Mouse (Mus musculus): ENCODE results near the gene Hmx3. TPM values are rescaled to one million over a fixed set of nuclear protein-coding genes. Genes with fewer than 3 reads are reported as not detected.

The Hmx3 gene
- polyA plus RNA-seq, 1 experiment = not detected

- H3K27me3 ChIP-seq (ENCODE audit: control insufficient read depth, insufficient read depth, low read length) = peaks cover 8% of the 10 kb centered on the region
- no peak overlapping the region for H3K4me3 ChIP-seq (ENCODE audit: control insufficient read depth, low read depth, low read length)
- TF ChIP-seq CTCF (IDR thresholded peaks at IDR 0.05; ENCODE audit: control insufficient read depth, insufficient read depth, insufficient replicate concordance, low read depth, low read length) = no peak
- TF ChIP-seq POLR2A (IDR thresholded peaks at IDR 0.05; ENCODE audit: control insufficient read depth, low read depth, low read length) = no peak
- no peaks in the 10 kb centered on the region for H3K36me3 ChIP-seq (ENCODE audit: control insufficient read depth, insufficient read depth, low read length)
- peaks cover 10% of the 10 kb centered on the region for H3K4me1 ChIP-seq (ENCODE audit: control insufficient read depth, insufficient read depth, low read length)
- H3K27ac ChIP-seq (ENCODE audit: control insufficient read depth, insufficient read depth, low read depth, low read length) = no peak overlapping the region
These were observed 10.1 kb downstream of the Hmx3 start for GRCm38 (mm10) chr7:131552781-131553180.

DNA sequence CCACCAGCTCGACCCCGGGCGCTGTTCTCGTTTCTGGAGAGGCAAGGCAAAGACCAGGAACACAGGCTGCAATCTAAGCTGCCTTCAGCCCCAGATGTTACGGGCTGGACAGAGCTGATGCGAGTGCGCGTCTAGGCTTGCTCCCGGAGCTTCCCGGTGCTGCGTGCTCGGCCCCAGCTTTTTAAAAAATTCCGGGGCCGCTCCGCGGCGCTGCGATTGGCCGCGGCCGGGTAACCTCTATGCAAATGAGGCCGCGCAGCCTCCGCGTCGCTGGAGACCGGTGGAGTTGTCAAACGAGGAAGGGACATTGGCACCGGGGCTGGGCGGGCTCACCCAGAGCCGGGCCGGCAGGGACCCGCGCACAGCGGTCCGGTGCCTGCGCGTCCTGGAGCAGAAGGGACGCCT lies 11.1 kb downstream of the Hmx3 start:
- Histone ChIP-seq H3K36me3 (ENCODE audit: control insufficient read depth, insufficient read depth, low read length) (no peaks in the 10 kb centered on the region), H3K4me3 (ENCODE audit: control insufficient read depth, low read depth, low read length) (no peak overlapping the region; the same call in 1 of the 2 replicates), H3K4me1 (ENCODE audit: control insufficient read depth, insufficient read depth, low read length) (peaks cover 10% of the 10 kb centered on the region), H3K27me3 (ENCODE audit: control insufficient read depth, insufficient read depth, low read length) (peaks cover 8% of the 10 kb centered on the region), H3K27ac (ENCODE audit: control insufficient read depth, insufficient read depth, low read depth, low read length) (no peak overlapping the region)
- TF ChIP-seq POLR2A (IDR thresholded peaks at IDR 0.05; ENCODE audit: control insufficient read depth, low read depth, low read length) = no peak
- TF ChIP-seq CTCF (IDR thresholded peaks at IDR 0.05; ENCODE audit: control insufficient read depth, insufficient read depth, insufficient replicate concordance, low read depth, low read length) = no peak

DNA sequence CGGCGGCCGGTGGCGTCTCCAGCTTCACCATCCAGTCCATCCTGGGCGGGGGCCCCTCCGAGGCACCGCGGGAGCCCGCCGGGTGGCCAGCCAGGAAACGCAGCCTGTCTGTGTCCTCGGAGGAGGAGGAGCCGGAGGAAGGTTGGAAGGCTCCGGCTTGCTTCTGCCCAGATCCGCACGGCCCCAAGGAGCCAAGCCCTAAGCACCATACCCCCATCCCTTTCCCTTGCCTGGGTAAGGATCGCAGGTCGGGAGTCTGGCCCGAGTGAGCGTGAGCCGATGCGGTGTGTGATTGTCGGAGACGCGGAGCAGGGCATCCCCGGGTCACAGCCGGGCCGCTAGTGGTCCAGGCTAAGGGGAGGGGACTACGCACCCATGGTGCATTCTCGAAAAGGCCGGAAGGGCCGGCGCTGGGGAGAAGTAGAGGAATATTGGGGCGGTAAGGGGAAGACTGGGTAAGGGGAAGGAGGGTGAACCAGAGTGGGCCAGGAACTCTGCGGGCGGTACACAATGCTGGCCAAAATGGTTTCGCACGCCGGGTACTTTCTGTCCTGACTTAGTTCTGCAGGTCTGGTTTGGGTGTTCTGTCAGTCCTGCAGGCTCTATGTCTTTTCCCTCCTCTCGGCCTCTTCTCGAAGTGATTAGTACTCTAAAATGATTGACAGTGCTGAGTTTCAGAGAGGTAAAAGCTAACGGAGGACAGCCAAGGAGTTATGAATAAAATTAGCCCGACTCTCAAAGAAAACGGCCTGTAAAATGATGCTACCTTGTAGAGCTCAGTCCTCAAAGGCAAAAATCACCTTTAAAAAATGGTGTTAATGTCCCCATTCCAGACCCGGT lies 11.9 kb downstream of the Hmx3 start:
- Histone ChIP-seq H3K4me3 (ENCODE audit: control insufficient read depth, low read depth, low read length) (no peak overlapping the region), H3K36me3 (ENCODE audit: control insufficient read depth, insufficient read depth, low read length) (no peaks in the 10 kb centered on the region), H3K27ac (ENCODE audit: control insufficient read depth, insufficient read depth, low read depth, low read length) (no peak overlapping the region), H3K27me3 (ENCODE audit: control insufficient read depth, insufficient read depth, low read length) (peaks cover 8% of the 10 kb centered on the region), H3K4me1 (ENCODE audit: control insufficient read depth, insufficient read depth, low read length) (peaks cover 10% of the 10 kb centered on the region)
- TF ChIP-seq POLR2A (IDR thresholded peaks at IDR 0.05; ENCODE audit: control insufficient read depth, low read depth, low read length) (no peak), CTCF (IDR thresholded peaks at IDR 0.05; ENCODE audit: control insufficient read depth, insufficient read depth, insufficient replicate concordance, low read depth, low read length) (no peak)

GRCm38 (mm10) chr7:131555301-131556081 lies 12.8 kb downstream of the Hmx3 start:
- TF ChIP-seq POLR2A (IDR thresholded peaks at IDR 0.05; ENCODE audit: control insufficient read depth, low read depth, low read length) = no peak
- no peak for TF ChIP-seq CTCF (IDR thresholded peaks at IDR 0.05; ENCODE audit: control insufficient read depth, insufficient read depth, insufficient replicate concordance, low read depth, low read length)
- Histone ChIP-seq H3K36me3 (ENCODE audit: control insufficient read depth, insufficient read depth, low read length) (no peaks in the 10 kb centered on the region), H3K4me3 (ENCODE audit: control insufficient read depth, low read depth, low read length) (no peak overlapping the region), H3K4me1 (ENCODE audit: control insufficient read depth, insufficient read depth, low read length) (peaks cover 10% of the 10 kb centered on the region), H3K27ac (ENCODE audit: control insufficient read depth, insufficient read depth, low read depth, low read length) (no peak overlapping the region), H3K27me3 (ENCODE audit: control insufficient read depth, insufficient read depth, low read length) (peaks cover 8% of the 10 kb centered on the region)

DNA sequence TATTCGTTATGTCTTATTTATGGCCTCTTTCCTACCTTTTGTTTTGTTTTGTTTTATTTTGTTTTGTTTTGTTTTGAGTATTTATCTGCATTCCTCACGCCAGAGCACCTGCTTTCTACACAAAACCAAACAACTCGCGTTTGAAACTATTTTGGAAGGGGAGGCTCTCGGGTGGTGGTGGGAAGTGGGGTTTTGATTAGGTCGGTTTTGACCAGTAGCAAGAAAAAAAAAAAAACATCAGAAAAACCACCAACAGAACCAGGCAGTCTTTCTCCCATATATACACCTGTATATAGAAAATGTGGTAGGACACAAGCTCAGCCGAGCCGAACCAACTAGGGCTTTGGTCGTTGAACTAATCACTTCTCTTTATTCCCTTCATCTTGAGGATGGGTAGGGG lies 13.4 kb downstream of the Hmx3 start:
- no peak overlapping the region for H3K4me3 ChIP-seq (ENCODE audit: control insufficient read depth, low read depth, low read length)
- TF ChIP-seq POLR2A (IDR thresholded peaks at IDR 0.05; ENCODE audit: control insufficient read depth, low read depth, low read length) (no peak), CTCF (IDR thresholded peaks at IDR 0.05; ENCODE audit: control insufficient read depth, insufficient read depth, insufficient replicate concordance, low read depth, low read length) (no peak)
- H3K4me1 ChIP-seq (ENCODE audit: control insufficient read depth, insufficient read depth, low read length) = peaks cover 10% of the 10 kb centered on the region
- peaks cover 6% of the 10 kb centered on the region for H3K27me3 ChIP-seq (ENCODE audit: control insufficient read depth, insufficient read depth, low read length)
- H3K36me3 ChIP-seq (ENCODE audit: control insufficient read depth, insufficient read depth, low read length) = no peaks in the 10 kb centered on the region
- no peak overlapping the region for H3K27ac ChIP-seq (ENCODE audit: control insufficient read depth, insufficient read depth, low read depth, low read length)

DNA sequence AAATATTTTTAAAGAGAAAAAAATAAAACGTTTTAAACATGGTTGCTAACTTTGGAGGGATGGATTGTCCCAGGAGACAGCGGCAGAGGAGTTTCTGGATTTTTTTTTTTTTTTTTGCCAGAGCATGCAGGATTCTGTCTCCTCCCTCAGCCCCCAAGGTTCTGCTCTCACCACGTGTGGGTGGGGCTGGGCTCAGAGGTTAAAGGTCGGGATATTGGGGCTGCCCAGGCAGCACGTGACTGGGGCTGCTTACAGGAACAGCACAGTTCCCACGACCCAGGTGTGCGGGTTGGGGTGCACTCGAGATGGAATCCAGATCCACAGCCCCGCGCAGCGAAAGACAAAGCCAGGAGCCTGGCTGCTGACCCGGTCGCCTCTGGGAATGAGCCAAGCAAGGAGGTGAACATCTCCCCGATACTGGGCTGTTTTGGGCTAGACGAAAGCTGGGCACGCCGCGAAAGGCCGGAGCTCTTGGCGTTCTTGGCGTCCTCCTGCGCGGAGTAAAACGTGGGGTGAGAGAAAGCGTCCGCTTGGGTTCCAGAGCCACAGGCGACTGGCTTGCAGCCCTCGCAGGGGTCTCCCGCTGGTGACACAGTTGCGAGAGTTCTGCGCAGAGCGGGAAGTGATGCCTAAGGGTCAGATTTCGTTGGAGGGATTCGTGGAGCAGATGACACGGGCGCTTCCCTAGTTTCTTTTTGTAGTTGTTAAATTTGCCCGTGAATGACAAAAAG lies 14.0 kb downstream of the Hmx3 start:
- Histone ChIP-seq H3K4me1 (ENCODE audit: control insufficient read depth, insufficient read depth, low read length) (peaks cover 12% of the 10 kb centered on the region), H3K4me3 (ENCODE audit: control insufficient read depth, low read depth, low read length) (no peak overlapping the region), H3K27me3 (ENCODE audit: control insufficient read depth, insufficient read depth, low read length) (peaks cover 6% of the 10 kb centered on the region)

GRCm38 (mm10) chr7:131557751-131558150 lies 15.1 kb downstream of the Hmx3 start:
- Histone ChIP-seq H3K4me3 (ENCODE audit: control insufficient read depth, low read depth, low read length) (no peak overlapping the region), H3K27me3 (ENCODE audit: control insufficient read depth, insufficient read depth, low read length) (peaks cover 3% of the 10 kb centered on the region), H3K36me3 (ENCODE audit: control insufficient read depth, insufficient read depth, low read length) (0 out of 2 replicates have a peak, but pooled peaks cover 1% of the 10 kb centered on the region), H3K4me1 (ENCODE audit: control insufficient read depth, insufficient read depth, low read length) (peaks cover 12% of the 10 kb centered on the region), H3K27ac (ENCODE audit: control insufficient read depth, insufficient read depth, low read depth, low read length) (no peak overlapping the region)
- no peak for TF ChIP-seq CTCF (IDR thresholded peaks at IDR 0.05; ENCODE audit: control insufficient read depth, insufficient read depth, insufficient replicate concordance, low read depth, low read length)
- TF ChIP-seq POLR2A (IDR thresholded peaks at IDR 0.05; ENCODE audit: control insufficient read depth, low read depth, low read length) = no peak

More for the DNA sequence above, 14.0 kb downstream of the Hmx3 start:
- Histone ChIP-seq H3K27ac (ENCODE audit: control insufficient read depth, insufficient read depth, low read depth, low read length) (no peak overlapping the region), H3K36me3 (ENCODE audit: control insufficient read depth, insufficient read depth, low read length) (no peaks in the 10 kb centered on the region)
- TF ChIP-seq CTCF (IDR thresholded peaks at IDR 0.05; ENCODE audit: control insufficient read depth, insufficient read depth, insufficient replicate concordance, low read depth, low read length) = no peak

Data from testis, adult 2 months (tissue).